Mouse (Mus musculus): ENCODE data around the gene Klhdc2. TPM values are rescaled to one million over a fixed set of nuclear protein-coding genes. Genes with fewer than 3 reads are reported as not detected.

The Klhdc2 gene
- total RNA-seq, 1 experiment = 40.7 TPM

DNA sequence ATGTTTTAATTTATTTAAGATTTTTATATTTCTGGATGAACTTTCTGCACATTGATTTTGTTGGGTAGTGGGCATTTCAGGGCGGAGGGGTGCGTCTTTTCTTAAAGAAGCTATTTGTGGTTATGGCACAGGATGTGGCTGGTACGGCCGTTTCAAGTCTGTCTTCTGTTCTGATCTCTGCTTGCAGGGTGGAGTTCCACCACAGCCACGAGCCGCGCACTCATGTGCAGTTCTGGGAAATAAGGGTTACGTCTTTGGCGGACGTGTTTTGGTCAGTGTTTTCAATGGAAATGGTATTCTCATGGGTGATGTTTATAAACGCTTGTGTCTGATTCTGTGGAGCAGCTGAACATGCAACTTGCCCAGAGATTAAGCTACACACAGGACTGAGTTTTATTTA is 38.6 kb upstream of the Klhdc2 start:
- H3K27ac ChIP-seq (ENCODE audit: insufficient read depth, low read depth, low read length, poor library complexity, severe bottlenecking) = no peak overlapping the region
- no peaks in the 10 kb centered on the region for H3K9me3 ChIP-seq (ENCODE audit: control insufficient read depth, insufficient read depth, low read depth, low read length)
- in situ Hi-C loops (cut with MboI; ENCODE audit: low sequenced_read_pairs in 2 of 2, unreplicated experiment in 2 of 2) = no loop called here
- no peak for TF ChIP-seq HCFC1 (IDR thresholded peaks at IDR 0.05; ENCODE audit: borderline replicate concordance, insufficient read depth, low read length)
- TF ChIP-seq ZC3H11A (IDR thresholded peaks at IDR 0.05; ENCODE audit: borderline replicate concordance, low read depth, low read length) = no peak
- no peak for TF ChIP-seq CHD2 (IDR thresholded peaks at IDR 0.05; ENCODE audit: low read depth, low read length)
- DNase-seq (ENCODE audit: low read depth, low spot score) = no peak
- H3K9ac ChIP-seq (ENCODE audit: insufficient read depth, low read depth, low read length, poor library complexity, severe bottlenecking) = no peak overlapping the region
- no peaks in the 10 kb centered on the region for H3K4me1 ChIP-seq (ENCODE audit: control insufficient read depth in 2 of 2, insufficient read depth in 2 of 2, low read length in 2 of 2, poor library complexity in 1 of 2)
- no peaks in the 10 kb centered on the region for H3K36me3 ChIP-seq (ENCODE audit: control insufficient read depth, insufficient read depth, low read length, poor library complexity, severe bottlenecking)
- no peak overlapping the region for H3K4me3 ChIP-seq (ENCODE audit: insufficient read depth in 1 of 2, low read depth in 1 of 2, low read length in 2 of 2, poor library complexity in 1 of 2, severe bottlenecking in 1 of 2)

DNA sequence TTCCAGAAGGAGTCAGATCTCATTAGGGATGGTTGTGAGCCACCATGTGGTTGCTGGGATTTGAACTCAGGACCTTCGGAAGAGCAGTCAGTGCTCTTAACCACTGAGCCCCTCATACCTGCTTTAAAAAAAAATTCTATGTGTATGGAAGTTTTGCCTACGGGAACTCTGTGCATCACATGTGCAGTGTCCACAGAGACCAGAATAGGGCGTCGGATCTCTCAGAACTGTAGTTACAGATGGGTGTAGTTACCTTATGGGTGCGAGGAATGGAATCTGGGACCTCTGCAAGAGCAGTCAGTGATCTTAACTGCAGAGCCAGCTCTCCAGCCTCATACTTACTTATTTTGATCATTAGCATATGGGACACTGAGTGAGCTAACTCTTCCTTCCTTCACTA is 34.2 kb upstream of the Klhdc2 start:
- DNase-seq (ENCODE audit: low read depth, low spot score) = no peak
- H3K9ac ChIP-seq (ENCODE audit: insufficient read depth, low read depth, low read length, poor library complexity, severe bottlenecking) = no peak overlapping the region
- H3K4me1 ChIP-seq (ENCODE audit: control insufficient read depth in 2 of 2, insufficient read depth in 2 of 2, low read length in 2 of 2, poor library complexity in 1 of 2) = no peaks in the 10 kb centered on the region
- H3K9me3 ChIP-seq (ENCODE audit: control insufficient read depth, insufficient read depth, low read depth, low read length) = no peaks in the 10 kb centered on the region
- no peak for TF ChIP-seq CHD2 (IDR thresholded peaks at IDR 0.05; ENCODE audit: low read depth, low read length)
- no peak for TF ChIP-seq HCFC1 (IDR thresholded peaks at IDR 0.05; ENCODE audit: borderline replicate concordance, insufficient read depth, low read length)
- TF ChIP-seq ZNF384 (IDR thresholded peaks at IDR 0.05; ENCODE audit: low read depth, low read length) = no peak
- no peak for TF ChIP-seq MAFK (IDR thresholded peaks at IDR 0.05; ENCODE audit: insufficient read depth, low read depth, low read length)
- no peak for TF ChIP-seq ZC3H11A (IDR thresholded peaks at IDR 0.05; ENCODE audit: borderline replicate concordance, low read depth, low read length)
- in situ Hi-C loops (cut with MboI; ENCODE audit: low sequenced_read_pairs in 2 of 2, unreplicated experiment in 2 of 2) = no loop called here
- no peaks in the 10 kb centered on the region for H3K36me3 ChIP-seq (ENCODE audit: control insufficient read depth, insufficient read depth, low read length, poor library complexity, severe bottlenecking)
- H3K4me3 ChIP-seq (ENCODE audit: insufficient read depth in 1 of 2, low read depth in 1 of 2, low read length in 2 of 2, poor library complexity in 1 of 2, severe bottlenecking in 1 of 2) = no peak overlapping the region
- H3K27ac ChIP-seq (ENCODE audit: insufficient read depth, low read depth, low read length, poor library complexity, severe bottlenecking) = no peak overlapping the region

DNA sequence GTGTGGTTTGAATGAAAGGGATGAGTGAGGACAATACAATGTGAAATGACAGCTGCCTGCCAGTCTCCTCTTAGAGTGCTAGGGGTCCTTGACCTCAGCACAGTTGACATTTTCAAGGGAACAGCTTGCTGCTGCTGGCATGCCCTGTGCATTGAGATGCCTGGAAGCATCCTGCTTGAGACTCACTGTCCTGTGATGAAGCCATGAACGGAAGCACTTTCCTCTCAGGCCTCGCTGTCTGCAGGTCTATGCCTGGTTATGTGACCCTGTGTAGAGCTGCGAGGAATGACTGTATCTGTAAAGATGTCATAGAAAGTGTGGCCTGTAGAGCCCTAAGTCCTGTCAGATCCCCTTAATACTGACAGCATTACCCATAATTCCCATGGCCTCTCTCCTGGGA is 31.4 kb upstream of the Klhdc2 start:
- H3K9ac ChIP-seq (ENCODE audit: insufficient read depth, low read depth, low read length, poor library complexity, severe bottlenecking) = no peak overlapping the region
- no peaks in the 10 kb centered on the region for H3K36me3 ChIP-seq (ENCODE audit: control insufficient read depth, insufficient read depth, low read length, poor library complexity, severe bottlenecking)
- H3K27ac ChIP-seq (ENCODE audit: insufficient read depth, low read depth, low read length, poor library complexity, severe bottlenecking) = no peak overlapping the region
- no peaks in the 10 kb centered on the region for H3K9me3 ChIP-seq (ENCODE audit: control insufficient read depth, insufficient read depth, low read depth, low read length)
- no peak overlapping the region for H3K4me3 ChIP-seq (ENCODE audit: insufficient read depth in 1 of 2, low read depth in 1 of 2, low read length in 2 of 2, poor library complexity in 1 of 2, severe bottlenecking in 1 of 2)
- in situ Hi-C loops (cut with MboI; ENCODE audit: low sequenced_read_pairs in 2 of 2, unreplicated experiment in 2 of 2) = no loop called here
- no peaks in the 10 kb centered on the region for H3K4me1 ChIP-seq (ENCODE audit: control insufficient read depth in 2 of 2, insufficient read depth in 2 of 2, low read length in 2 of 2, poor library complexity in 1 of 2)
- DNase-seq (ENCODE audit: low read depth, low spot score) = no peak
- TF ChIP-seq ZNF384 (IDR thresholded peaks at IDR 0.05; ENCODE audit: low read depth, low read length) = no peak
- TF ChIP-seq HCFC1 (IDR thresholded peaks at IDR 0.05; ENCODE audit: borderline replicate concordance, insufficient read depth, low read length) = no peak
- no peak for TF ChIP-seq MAFK (IDR thresholded peaks at IDR 0.05; ENCODE audit: insufficient read depth, low read depth, low read length)
- TF ChIP-seq ZC3H11A (IDR thresholded peaks at IDR 0.05; ENCODE audit: borderline replicate concordance, low read depth, low read length) = no peak
- no peak for TF ChIP-seq CHD2 (IDR thresholded peaks at IDR 0.05; ENCODE audit: low read depth, low read length)

DNA sequence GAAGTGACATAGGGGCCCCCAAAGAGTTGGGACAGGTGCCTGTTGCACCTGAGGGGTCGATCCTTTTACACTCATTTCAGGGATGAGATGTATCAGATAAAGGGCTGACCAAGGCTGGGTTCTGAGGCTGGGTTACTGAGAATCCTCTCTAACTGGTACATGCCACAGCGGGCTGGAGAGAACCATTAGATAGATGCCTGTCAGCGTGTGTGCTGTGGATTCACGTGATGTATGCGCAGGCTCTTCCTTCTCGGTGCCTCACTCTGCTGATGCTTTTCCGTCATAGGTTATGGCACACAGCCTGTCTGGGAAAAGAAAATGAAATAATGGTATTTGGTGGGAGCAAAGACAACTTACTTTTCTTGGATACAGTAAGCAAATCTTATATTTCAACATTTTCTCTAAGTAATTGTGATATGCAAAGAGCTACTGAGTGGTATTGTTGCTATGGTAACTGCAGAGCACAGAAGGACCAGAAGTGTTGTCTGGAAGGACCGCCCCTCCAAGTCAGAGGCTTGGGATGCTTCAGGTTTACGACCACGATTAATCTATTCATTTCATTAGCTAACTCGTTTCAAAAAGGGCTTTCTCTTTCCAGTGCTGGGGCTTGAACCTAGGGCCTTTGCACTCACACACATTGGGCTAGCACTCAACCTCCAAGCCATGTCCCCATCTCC is 28.4 kb upstream of the Klhdc2 start:
- H3K36me3 ChIP-seq (ENCODE audit: control insufficient read depth, insufficient read depth, low read length, poor library complexity, severe bottlenecking) = no peaks in the 10 kb centered on the region
- H3K9me3 ChIP-seq (ENCODE audit: control insufficient read depth, insufficient read depth, low read depth, low read length) = no peaks in the 10 kb centered on the region
- in situ Hi-C loops (cut with MboI; ENCODE audit: low sequenced_read_pairs in 2 of 2, unreplicated experiment in 2 of 2) = no loop called here
- H3K9ac ChIP-seq (ENCODE audit: insufficient read depth, low read depth, low read length, poor library complexity, severe bottlenecking) = no peak overlapping the region
- TF ChIP-seq HCFC1 (IDR thresholded peaks at IDR 0.05; ENCODE audit: borderline replicate concordance, insufficient read depth, low read length) = no peak
- no peak for TF ChIP-seq ZNF384 (IDR thresholded peaks at IDR 0.05; ENCODE audit: low read depth, low read length)
- TF ChIP-seq CHD2 (IDR thresholded peaks at IDR 0.05; ENCODE audit: low read depth, low read length) = no peak
- no peak for TF ChIP-seq MAFK (IDR thresholded peaks at IDR 0.05; ENCODE audit: insufficient read depth, low read depth, low read length)
- no peak for TF ChIP-seq ZC3H11A (IDR thresholded peaks at IDR 0.05; ENCODE audit: borderline replicate concordance, low read depth, low read length)
- H3K27ac ChIP-seq (ENCODE audit: insufficient read depth, low read depth, low read length, poor library complexity, severe bottlenecking) = no peak overlapping the region
- H3K4me1 ChIP-seq (ENCODE audit: control insufficient read depth in 2 of 2, insufficient read depth in 2 of 2, low read length in 2 of 2, poor library complexity in 1 of 2) = peaks cover 0 to 2% of the 10 kb centered on the region in 2 experiments; a peak in 1 of 4 replicates
- no peak overlapping the region for H3K4me3 ChIP-seq (ENCODE audit: insufficient read depth in 1 of 2, low read depth in 1 of 2, low read length in 2 of 2, poor library complexity in 1 of 2, severe bottlenecking in 1 of 2)
- no peak for DNase-seq (ENCODE audit: low read depth, low spot score)

Data from ES-E14 (cell line).